Mouse (Mus musculus): ENCODE data around the gene Ankfn1. TPM values are rescaled to one million over a fixed set of nuclear protein-coding genes. Genes with fewer than 3 reads are reported as not detected.

Ankfn1 gene
- total RNA-seq, 2 experiments from 2014 or later: not detected

DNA sequence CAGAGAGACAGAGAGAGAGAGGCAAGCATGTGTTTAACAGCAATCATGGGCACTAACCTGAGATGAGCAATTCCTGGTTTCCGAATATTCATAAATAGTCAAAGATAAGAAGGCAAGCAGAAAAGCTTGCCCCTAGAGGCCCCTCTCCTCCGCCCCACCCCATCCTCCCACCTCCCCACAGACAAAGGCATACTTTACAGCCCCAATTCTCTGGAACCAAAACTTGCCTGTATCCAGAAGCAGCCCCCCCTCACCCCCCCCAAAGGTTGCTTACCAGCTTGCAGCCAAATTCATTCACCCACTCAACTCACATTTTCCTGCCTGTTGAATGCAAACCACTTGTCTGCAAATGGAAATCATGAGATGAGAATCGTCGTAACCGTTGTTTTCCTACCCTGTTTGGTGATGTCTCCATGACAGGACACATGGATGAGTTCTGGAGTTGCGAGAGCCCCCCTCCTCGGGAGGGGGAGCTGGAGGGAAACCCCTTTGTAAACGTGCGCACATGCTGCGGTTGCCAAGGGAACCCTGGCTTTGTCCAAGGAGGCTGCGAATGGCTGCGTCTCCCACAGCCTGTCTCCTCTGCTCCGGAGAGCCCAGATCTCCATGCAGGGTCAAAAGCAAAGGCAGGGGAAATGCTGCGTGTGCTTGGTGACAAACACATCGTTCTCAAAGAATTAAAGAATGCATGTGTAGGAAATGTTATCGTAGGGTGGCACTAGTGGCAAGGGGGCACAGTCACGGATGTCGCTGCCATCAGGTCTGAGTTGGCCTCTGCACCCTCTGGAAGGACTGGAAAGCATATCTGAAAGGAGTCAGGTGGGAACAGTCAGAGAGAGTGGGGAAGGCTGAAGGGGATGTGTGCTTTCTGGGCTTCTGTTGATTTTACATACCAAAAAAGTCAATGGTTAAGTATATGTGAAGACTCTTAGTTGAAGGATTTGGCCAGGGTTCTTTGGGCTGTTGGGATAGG is 80.7 kb downstream of the Ankfn1 start:
- intact Hi-C loops (cut with DNase I): no loop called here
- DNase-seq (ENCODE audit: low spot score): no peak

- intact Hi-C loops (cut with DNase I): no loop called here
- no peak for DNase-seq (ENCODE audit: low spot score)
Measured at GRCm38 (mm10) chr11:89693686-89694085, 83.8 kb downstream of the Ankfn1 start.

- intact Hi-C loops (cut with DNase I): no loop called here
- DNase-seq (ENCODE audit: low spot score): no peak
Measured at GRCm38 (mm10) chr11:89676922-89677321, 100.5 kb downstream of the Ankfn1 start.

GRCm38 (mm10) chr11:89673916-89674507 is 103.4 kb downstream of the Ankfn1 start:
- no peak for DNase-seq (ENCODE audit: low spot score)
- intact Hi-C loops (cut with DNase I): no loop called here

DNA sequence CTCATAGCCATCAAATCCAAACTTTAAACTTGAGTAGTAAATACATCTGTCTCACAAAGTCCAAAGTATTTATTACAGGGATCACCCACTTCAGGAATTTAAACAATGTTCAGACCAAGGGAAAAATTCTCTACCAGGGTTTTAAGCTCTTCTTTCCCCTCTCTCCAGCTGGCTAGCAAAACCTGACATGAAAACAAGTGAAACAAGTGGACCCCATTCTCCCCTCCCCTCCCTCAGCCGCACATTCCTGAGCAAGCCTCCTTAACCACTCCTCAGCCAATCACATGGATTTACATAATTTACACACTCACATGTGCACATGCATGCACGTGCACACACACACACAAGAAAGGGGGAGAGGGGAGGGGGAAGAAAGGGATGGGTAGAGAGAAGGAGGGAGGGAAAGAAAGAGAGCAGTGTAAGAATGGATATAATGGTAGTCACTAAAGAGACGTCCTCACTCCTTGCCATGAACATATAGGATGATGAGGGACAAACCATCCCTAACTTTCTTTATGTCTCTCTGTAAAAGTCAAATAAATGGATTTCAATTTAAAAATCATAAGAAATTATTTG is 104.9 kb downstream of the Ankfn1 start:
- intact Hi-C loops (cut with DNase I): no loop called here
- DNase-seq (ENCODE audit: low spot score): no peak

GRCm38 (mm10) chr11:89665170-89665880 is 112.1 kb downstream of the Ankfn1 start:
- DNase-seq (ENCODE audit: low spot score): no peak
- intact Hi-C loops (cut with DNase I): no loop called here

DNA sequence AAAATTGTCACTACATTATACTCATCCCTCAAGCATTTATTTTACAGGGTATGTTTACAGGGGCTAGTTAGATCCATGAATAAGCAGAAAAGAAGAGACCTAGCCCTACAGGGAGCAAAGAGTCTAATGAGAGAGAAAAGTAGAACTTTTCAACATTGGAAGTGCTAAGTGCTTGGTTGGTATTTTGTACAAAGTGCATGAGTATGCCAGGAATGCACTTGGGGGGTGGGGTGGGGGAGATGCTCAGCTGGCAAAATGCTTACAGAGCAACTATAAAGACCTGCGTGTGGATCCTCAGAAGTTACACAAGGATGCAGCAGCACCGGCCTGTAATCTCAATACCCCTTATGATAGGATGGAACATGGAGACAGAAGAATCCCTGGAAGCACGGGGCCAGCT is 118.4 kb downstream of the Ankfn1 start:
- intact Hi-C loops (cut with DNase I): no loop called here
- DNase-seq (ENCODE audit: low spot score): no peak

DNA sequence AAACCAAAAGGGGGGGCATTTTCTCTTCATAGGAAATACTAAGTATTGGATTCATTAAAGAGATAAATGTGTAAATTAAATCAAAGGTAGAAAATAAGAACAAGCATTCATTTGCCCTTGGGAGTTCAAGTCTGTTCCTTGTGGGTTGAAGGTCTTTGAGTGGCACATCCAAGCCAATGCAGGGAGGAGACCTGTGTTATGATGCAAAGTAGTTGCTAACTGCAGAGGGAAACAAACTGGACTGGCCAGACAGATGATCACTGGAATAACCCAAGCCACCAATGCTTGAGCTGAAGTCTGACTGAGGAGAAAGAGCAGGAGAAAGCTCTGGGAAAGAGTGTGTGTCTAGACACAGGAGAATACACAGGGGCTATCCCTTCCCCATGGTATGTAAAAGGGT is 120.9 kb downstream of the Ankfn1 start:
- DNase-seq (ENCODE audit: low spot score): no peak
- intact Hi-C loops (cut with DNase I): no loop called here

DNA sequence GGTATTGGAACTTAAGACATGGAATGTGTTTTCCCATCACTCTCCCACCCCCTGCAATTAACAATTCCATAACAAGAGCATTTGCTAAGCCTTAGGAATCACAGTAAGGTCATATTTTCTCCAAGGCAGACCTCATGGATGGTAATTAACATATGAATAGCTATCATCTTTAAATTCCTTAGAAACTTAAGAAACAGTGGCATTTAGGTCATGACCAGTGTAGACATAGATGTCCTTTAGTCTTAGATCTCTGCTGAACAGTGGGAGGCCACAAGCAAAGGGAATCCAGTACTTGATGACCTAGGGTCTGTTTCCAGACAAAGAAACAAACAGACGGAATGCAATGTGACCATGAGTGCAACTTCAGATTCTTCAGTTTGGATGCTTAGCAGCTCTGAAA is 141.7 kb downstream of the Ankfn1 start:
- DNase-seq (ENCODE audit: low spot score): no peak
- intact Hi-C loops (cut with DNase I): no loop called here

DNA sequence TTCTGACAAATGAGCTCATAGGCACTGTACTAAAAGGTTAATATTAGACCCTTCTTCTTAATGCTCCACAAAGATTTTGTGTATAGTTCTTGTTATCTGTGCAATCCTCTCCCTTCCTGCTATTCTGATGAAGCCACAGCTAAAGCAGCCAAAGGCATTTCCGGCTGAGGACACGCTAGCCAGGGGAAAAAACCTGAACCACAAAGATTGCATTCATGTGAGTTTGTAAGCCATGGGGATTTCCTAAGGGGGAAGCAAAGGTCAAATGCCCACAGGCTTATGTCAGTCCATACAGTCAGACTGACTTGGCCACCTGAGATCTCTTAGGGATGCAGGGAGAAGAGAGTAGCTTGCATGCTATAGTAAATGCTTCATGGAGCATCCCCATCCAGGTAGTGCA is 146.1 kb downstream of the Ankfn1 start:
- no peak for DNase-seq (ENCODE audit: low spot score)
- intact Hi-C loops (cut with DNase I): no loop called here

DNA sequence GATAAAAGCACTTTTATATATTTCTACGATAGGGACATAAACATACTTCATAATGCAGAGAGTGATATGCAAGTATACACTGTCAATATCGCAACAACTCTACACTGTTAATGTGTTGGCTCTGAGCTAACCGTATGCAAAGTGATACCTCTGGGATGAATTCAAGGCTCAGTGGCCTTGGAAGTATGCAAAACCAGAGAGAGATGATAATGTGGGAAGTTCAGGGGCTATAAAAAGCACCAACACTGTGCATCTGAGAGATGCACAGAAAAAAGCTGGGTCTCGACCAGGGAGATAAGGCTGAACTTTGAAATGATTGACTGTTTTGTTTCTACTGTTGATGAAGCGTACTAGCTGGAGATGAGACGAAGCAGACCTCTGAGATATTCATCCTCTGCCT is 148.9 kb downstream of the Ankfn1 start:
- intact Hi-C loops (cut with DNase I): no loop called here
- DNase-seq (ENCODE audit: low spot score): no peak

GRCm38 (mm10) chr11:89627232-89627631 is 150.2 kb downstream of the Ankfn1 start:
- no peak for DNase-seq (ENCODE audit: low spot score)
- intact Hi-C loops (cut with DNase I): no loop called here

DNA sequence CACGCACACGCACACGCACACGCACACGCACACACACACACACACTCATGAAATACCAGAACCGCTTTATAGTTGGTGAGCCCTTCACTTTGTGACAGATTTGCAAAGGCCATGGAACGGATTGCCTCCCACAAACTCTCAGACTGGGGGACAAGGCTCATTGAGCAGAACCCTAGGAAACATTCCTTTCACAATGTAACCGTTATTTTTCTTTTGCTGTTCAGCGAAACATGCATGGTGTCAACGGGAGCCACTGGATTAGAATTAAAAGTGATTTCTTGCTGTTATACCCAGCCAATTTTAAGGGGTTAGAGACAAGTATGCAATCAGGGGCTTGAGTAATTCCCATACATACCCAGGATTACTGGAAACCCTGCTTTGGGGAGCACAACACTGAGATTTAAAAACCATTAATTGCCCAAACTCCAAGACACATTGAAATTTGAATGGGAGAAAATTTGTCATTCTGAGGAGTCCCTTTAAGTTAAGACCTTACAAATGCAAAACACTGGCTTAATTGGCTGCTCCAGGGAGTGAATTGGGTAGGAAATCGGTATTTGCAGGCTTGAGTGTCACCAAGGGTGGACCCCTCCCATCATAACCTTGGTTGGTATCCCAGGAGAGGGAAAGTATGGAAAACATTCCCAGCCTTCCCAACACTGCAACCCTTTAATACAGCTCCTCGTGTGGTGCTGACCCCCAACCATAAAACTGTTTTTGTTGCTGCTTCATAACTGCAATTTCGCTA is 153.6 kb downstream of the Ankfn1 start:
- intact Hi-C loops (cut with DNase I): no loop called here
- DNase-seq (ENCODE audit: low spot score): no peak

- intact Hi-C loops (cut with DNase I): no loop called here
- no peak for DNase-seq (ENCODE audit: low spot score)
Measured at GRCm38 (mm10) chr11:89619955-89620354, 157.5 kb downstream of the Ankfn1 start.

DNA sequence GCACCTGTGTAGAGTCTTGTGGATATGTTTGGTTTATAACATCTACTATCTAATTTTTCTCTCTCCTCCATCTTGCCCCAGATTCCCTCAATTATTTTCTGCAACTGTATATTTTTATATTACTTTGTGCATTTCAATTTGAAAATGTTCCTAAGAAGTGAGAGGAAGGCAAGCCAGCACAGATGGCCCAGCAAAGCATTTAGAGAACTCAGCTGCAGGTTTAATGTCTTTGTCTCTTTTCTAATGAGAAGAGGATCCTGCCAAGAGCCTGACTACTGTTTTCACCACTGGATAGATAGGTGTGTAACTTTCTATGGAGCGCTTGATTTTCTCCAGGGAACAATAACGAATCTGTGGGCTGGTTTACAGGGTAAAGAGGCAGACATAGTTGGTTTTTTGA is 161.6 kb downstream of the Ankfn1 start:
- intact Hi-C loops (cut with DNase I): no loop called here
- DNase-seq (ENCODE audit: low spot score): no peak

GRCm38 (mm10) chr11:89611596-89611995 is 165.9 kb downstream of the Ankfn1 start:
- DNase-seq (ENCODE audit: low spot score): no peak
- intact Hi-C loops (cut with DNase I): no loop called here

DNA sequence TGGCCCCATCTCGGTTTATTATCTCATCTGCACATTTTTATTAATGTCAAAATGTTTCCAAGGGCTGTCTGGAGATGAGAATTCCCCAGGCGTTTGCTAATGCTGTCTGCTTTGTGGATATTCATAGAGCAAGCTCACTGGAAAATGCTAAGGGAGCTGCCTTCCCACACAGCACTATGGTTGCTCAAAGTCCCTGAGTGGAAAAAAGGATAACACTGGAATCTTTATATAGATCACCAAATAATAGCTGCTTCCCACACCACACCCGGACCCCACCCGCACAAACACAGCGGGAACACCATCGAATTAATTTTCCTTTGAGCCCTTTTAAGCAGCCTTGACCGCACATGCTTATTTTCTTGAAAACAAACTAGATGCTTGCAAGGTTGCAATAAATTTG is 169.4 kb downstream of the Ankfn1 start:
- no peak for DNase-seq (ENCODE audit: low spot score)
- intact Hi-C loops (cut with DNase I): no loop called here

DNA sequence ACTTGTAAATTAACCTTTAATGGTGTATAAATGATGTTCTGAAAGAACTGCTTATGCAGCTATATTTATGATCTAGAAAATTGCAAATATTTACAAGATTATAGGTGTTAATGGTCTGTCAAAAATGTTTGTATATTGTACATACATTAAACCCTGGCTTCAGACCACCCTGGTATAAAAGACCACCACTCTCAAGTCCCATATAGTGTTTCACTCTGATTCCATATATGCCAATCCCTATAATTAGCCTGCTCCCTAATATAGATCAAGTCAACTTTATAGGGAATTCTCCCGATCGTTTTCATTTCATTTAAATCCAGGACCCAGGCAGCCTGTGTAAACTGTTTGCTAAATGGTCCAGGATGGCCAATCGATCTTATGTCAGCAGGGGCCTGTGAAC is 170.2 kb downstream of the Ankfn1 start:
- no peak for DNase-seq (ENCODE audit: low spot score)
- intact Hi-C loops (cut with DNase I): no loop called here

DNA sequence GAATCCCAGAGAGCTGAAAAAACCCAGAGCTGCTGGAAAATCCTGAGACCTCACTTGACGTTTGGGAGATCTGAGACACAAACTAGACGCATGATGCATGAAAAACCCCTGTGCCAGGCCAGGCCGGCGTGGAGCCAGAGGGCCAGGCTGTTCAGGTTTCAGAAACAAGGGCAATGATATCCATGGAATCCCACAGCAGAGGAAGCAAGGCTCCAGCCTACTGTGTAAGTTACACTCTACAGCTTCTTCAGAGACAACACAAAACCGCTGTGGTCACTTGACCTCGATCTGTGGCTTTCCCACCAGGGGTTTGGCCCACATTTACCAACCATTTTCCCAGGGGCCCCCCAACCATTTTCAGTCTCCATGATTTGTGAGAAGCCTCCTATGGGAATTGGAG is 171.1 kb downstream of the Ankfn1 start:
- no peak for DNase-seq (ENCODE audit: low spot score)
- intact Hi-C loops (cut with DNase I): no loop called here

- intact Hi-C loops (cut with DNase I): no loop called here
- no peak for DNase-seq (ENCODE audit: low spot score)
Measured at GRCm38 (mm10) chr11:89602966-89603365, 174.5 kb downstream of the Ankfn1 start.

All from heart, postnatal 25 days (tissue).